Comparison of ENCODE assay signal across 36 mouse cellular contexts in genomic region chr9:66332393-66332792, GRCm38 (mm10).
"Had no signal": no experiment of that assay in that cellular context is flagged by ENCODE, and none has a peak within 500 bp of the region (broad histone marks: within the 10 kb centered on the region; RNA-seq: fewer than 3 reads in every experiment).

No protein-coding gene starts in this region.

- H3K36me3 ChIP-seq: heart, embryonic 10.5 days; heart, embryonic 12.5 days; heart, embryonic 13.5 days; heart, embryonic 15.5 days; hindbrain, embryonic 10.5 days; hindbrain, embryonic 12.5 days; hindbrain, embryonic 13.5 days; hindbrain, embryonic 15.5 days; intestine, embryonic 15.5 days; kidney, embryonic 15.5 days had no signal

- H3K9ac ChIP-seq: heart, embryonic 12.5 days; heart, embryonic 13.5 days; heart, embryonic 15.5 days; hindbrain, embryonic 12.5 days; hindbrain, embryonic 13.5 days; hindbrain, embryonic 14.5 days; hindbrain, embryonic 15.5 days; intestine, embryonic 15.5 days; kidney, embryonic 15.5 days had no signal

- DNase-seq: heart, adult 18-20 months; heart, adult 2 months; heart, postnatal 10 days; heart, postnatal 14 days; heart, postnatal 36 days; heart, postnatal 4 days; kidney, adult 11 months; kidney, adult 18-20 months; kidney, adult 2 months; kidney, adult 8-10 months; kidney, adult 9 months; kidney, postnatal 10 days; kidney, postnatal 14 days; kidney, postnatal 25 days; kidney, postnatal 36 days; kidney, postnatal 4 days; layer of hippocampus, adult 9-11 months had no signal

- ATAC-seq: hindbrain, embryonic 16.5 days; hindbrain, postnatal 0 days; inflammation-experienced regulatory T-cells, adult 6 months; intestine, embryonic 15.5 days; intestine, embryonic 16.5 days; intestine, postnatal 0 days had no signal

- H3K4me2 ChIP-seq: heart, embryonic 11.5 days; heart, embryonic 12.5 days; heart, embryonic 13.5 days; heart, embryonic 15.5 days; hindbrain, embryonic 12.5 days; hindbrain, embryonic 13.5 days; hindbrain, embryonic 14.5 days; hindbrain, embryonic 15.5 days; intestine, embryonic 15.5 days; kidney, embryonic 15.5 days had no signal

- H3K4me3 ChIP-seq: heart, adult 2 months; heart, embryonic 10.5 days; heart, embryonic 12.5 days; heart, embryonic 13.5 days; heart, embryonic 15.5 days; hindbrain, embryonic 10.5 days; hindbrain, embryonic 12.5 days; hindbrain, embryonic 13.5 days; hindbrain, embryonic 15.5 days; intestine, embryonic 15.5 days; kidney, embryonic 15.5 days; layer of hippocampus, adult 2 months had no signal

- H3K27ac ChIP-seq: heart, adult 2 months; heart, embryonic 10.5 days; heart, embryonic 13.5 days; heart, embryonic 15.5 days; hindbrain, embryonic 10.5 days; hindbrain, embryonic 12.5 days; hindbrain, embryonic 13.5 days; hindbrain, embryonic 14.5 days; hindbrain, embryonic 15.5 days; hindbrain, postnatal 0 days; intestine, embryonic 15.5 days; kidney, embryonic 15.5 days; kidney, postnatal 0 days; layer of hippocampus, adult 2 months had no signal

- H3K27me3 ChIP-seq: heart, embryonic 12.5 days; heart, embryonic 13.5 days; heart, embryonic 15.5 days; hindbrain, embryonic 12.5 days; hindbrain, embryonic 13.5 days; hindbrain, embryonic 15.5 days; intestine, embryonic 15.5 days; kidney, embryonic 15.5 days had no signal

- H3K9me3 ChIP-seq: heart, embryonic 10.5 days; heart, embryonic 12.5 days; heart, embryonic 13.5 days; heart, embryonic 15.5 days; hindbrain, embryonic 10.5 days; hindbrain, embryonic 12.5 days; hindbrain, embryonic 13.5 days; hindbrain, embryonic 15.5 days; intestine, embryonic 15.5 days; kidney, embryonic 15.5 days had no signal

- H3K4me1 ChIP-seq: heart, embryonic 15.5 days; hindbrain, embryonic 12.5 days; hindbrain, embryonic 13.5 days; hindbrain, embryonic 15.5 days; intestine, embryonic 15.5 days; kidney, embryonic 15.5 days had no signal
